Mouse (Mus musculus): ENCODE measurements around the gene Ube2g2. TPM values are rescaled to one million over a fixed set of nuclear protein-coding genes. Genes with fewer than 3 reads are reported as not detected.

Ube2g2 gene
- polyA plus RNA-seq, 1 experiment from 2014 or later, result 51.4 TPM

- H3K27ac ChIP-seq, result no peak overlapping the region
- DNase-seq (ENCODE audit: low spot score) (no peak), ATAC-seq (replicated peaks; ENCODE audit: low FRiP score, low read depth) (no peak)
- no peak for TF ChIP-seq CTCF (IDR thresholded peaks at IDR 0.05; ENCODE audit: low read depth)
- no peaks in the 10 kb centered on the region for H3K9me3 ChIP-seq (replicated peaks; ENCODE audit: low read length)
- peaks cover 38% of the 10 kb centered on the region for H3K36me3 ChIP-seq (ENCODE audit: insufficient read depth, low read length)
- H3K4me2 ChIP-seq (ENCODE audit: low read length), result no peak overlapping the region
- H3K27me3 ChIP-seq (ENCODE audit: insufficient read depth, low read length), result no peaks in the 10 kb centered on the region
- peaks cover 3% of the 10 kb centered on the region; the same call in 1 of the 2 replicates for H3K4me1 ChIP-seq (replicated peaks; ENCODE audit: insufficient read depth, low read length)
- WGBS, result 73% methylated on average over 8 of the region's 8 CpGs
- no peak overlapping the region for H3K4me3 ChIP-seq (replicated peaks; ENCODE audit: low read depth, low read length)
- H3K9ac ChIP-seq (ENCODE audit: low read depth, low read length), result no peak overlapping the region
Observed at GRCm38 (mm10) chr10:77589749-77590148, 32.3 kb upstream of the Ube2g2 start.

GRCm38 (mm10) chr10:77590812-77591211, 31.3 kb upstream of the Ube2g2 start:
- Histone ChIP-seq H3K4me2 (ENCODE audit: low read length) (no peak overlapping the region), H3K27ac (peak overlapping the region; percentile 26), H3K4me1 (replicated peaks; ENCODE audit: insufficient read depth, low read length) (peaks cover 3% of the 10 kb centered on the region; the same call in 1 of the 2 replicates), H3K9ac (ENCODE audit: low read depth, low read length) (no peak overlapping the region), H3K9me3 (replicated peaks; ENCODE audit: low read length) (no peaks in the 10 kb centered on the region), H3K36me3 (ENCODE audit: insufficient read depth, low read length) (peaks cover 42% of the 10 kb centered on the region), H3K4me3 (replicated peaks; ENCODE audit: low read depth, low read length) (no peak overlapping the region), H3K27me3 (ENCODE audit: insufficient read depth, low read length) (no peaks in the 10 kb centered on the region)
- peak; percentile 74 for DNase-seq (ENCODE audit: low spot score)
- peak; percentile 70 for ATAC-seq (replicated peaks; ENCODE audit: low FRiP score, low read depth)
- peak; percentile 83 for TF ChIP-seq CTCF (IDR thresholded peaks at IDR 0.05; ENCODE audit: low read depth)
- 37% methylated on average over 6 of the region's 6 CpGs for WGBS

GRCm38 (mm10) chr10:77591546-77591945, 30.5 kb upstream of the Ube2g2 start:
- Histone ChIP-seq H3K27ac (no peak overlapping the region), H3K4me1 (replicated peaks; ENCODE audit: insufficient read depth, low read length) (peaks cover 3% of the 10 kb centered on the region; the same call in 1 of the 2 replicates), H3K9me3 (replicated peaks; ENCODE audit: low read length) (no peaks in the 10 kb centered on the region), H3K36me3 (ENCODE audit: insufficient read depth, low read length) (peaks cover 44% of the 10 kb centered on the region), H3K4me2 (ENCODE audit: low read length) (no peak overlapping the region), H3K4me3 (replicated peaks; ENCODE audit: low read depth, low read length) (no peak overlapping the region), H3K27me3 (ENCODE audit: insufficient read depth, low read length) (no peaks in the 10 kb centered on the region), H3K9ac (ENCODE audit: low read depth, low read length) (no peak overlapping the region)
- ATAC-seq (replicated peaks; ENCODE audit: low FRiP score, low read depth) (no peak), DNase-seq (ENCODE audit: low spot score) (peak; percentile 32)
- 51% methylated on average over 6 of the region's 6 CpGs for WGBS
- no peak for TF ChIP-seq CTCF (IDR thresholded peaks at IDR 0.05; ENCODE audit: low read depth)

- H3K4me3 ChIP-seq (replicated peaks; ENCODE audit: low read depth, low read length), result no peak overlapping the region
- H3K4me1 ChIP-seq (replicated peaks; ENCODE audit: insufficient read depth, low read length), result no peaks in the 10 kb centered on the region
- no peaks in the 10 kb centered on the region for H3K9me3 ChIP-seq (replicated peaks; ENCODE audit: low read length)
- WGBS, result 91% methylated on average over 2 of the region's 2 CpGs
- no peak overlapping the region for H3K27ac ChIP-seq
- H3K36me3 ChIP-seq (ENCODE audit: insufficient read depth, low read length), result peaks cover 54% of the 10 kb centered on the region
- DNase-seq (ENCODE audit: low spot score) (no peak), ATAC-seq (replicated peaks; ENCODE audit: low FRiP score, low read depth) (no peak)
- no peak for TF ChIP-seq CTCF (IDR thresholded peaks at IDR 0.05; ENCODE audit: low read depth)
- H3K27me3 ChIP-seq (ENCODE audit: insufficient read depth, low read length), result no peaks in the 10 kb centered on the region
- no peak overlapping the region for H3K9ac ChIP-seq (ENCODE audit: low read depth, low read length)
- H3K4me2 ChIP-seq (ENCODE audit: low read length), result no peak overlapping the region
Observed at GRCm38 (mm10) chr10:77596060-77596459, 26.0 kb upstream of the Ube2g2 start.

- Histone ChIP-seq H3K4me1 (replicated peaks; ENCODE audit: insufficient read depth, low read length) (peaks cover 10% of the 10 kb centered on the region; the same call in 1 of the 2 replicates), H3K27me3 (ENCODE audit: insufficient read depth, low read length) (no peaks in the 10 kb centered on the region), H3K9ac (ENCODE audit: low read depth, low read length) (no peak overlapping the region), H3K4me3 (replicated peaks; ENCODE audit: low read depth, low read length) (no peak overlapping the region), H3K27ac (no peak overlapping the region), H3K36me3 (ENCODE audit: insufficient read depth, low read length) (peaks cover 7% of the 10 kb centered on the region), H3K9me3 (replicated peaks; ENCODE audit: low read length) (no peaks in the 10 kb centered on the region), H3K4me2 (ENCODE audit: low read length) (no peak overlapping the region)
- no peak for DNase-seq (ENCODE audit: low spot score)
- no peak for ATAC-seq (replicated peaks; ENCODE audit: low FRiP score, low read depth)
- 68% methylated on average over 4 of the region's 4 CpGs for WGBS
- no peak for TF ChIP-seq CTCF (IDR thresholded peaks at IDR 0.05; ENCODE audit: low read depth)
Observed at GRCm38 (mm10) chr10:77603021-77603420, 19.1 kb upstream of the Ube2g2 start.

GRCm38 (mm10) chr10:77604111-77604510, 18.0 kb upstream of the Ube2g2 start:
- WGBS, result 92% methylated on average over 6 of the region's 6 CpGs
- H3K4me2 ChIP-seq (ENCODE audit: low read length), result no peak overlapping the region
- no peak overlapping the region for H3K9ac ChIP-seq (ENCODE audit: low read depth, low read length)
- H3K27me3 ChIP-seq (ENCODE audit: insufficient read depth, low read length), result no peaks in the 10 kb centered on the region
- no peaks in the 10 kb centered on the region for H3K9me3 ChIP-seq (replicated peaks; ENCODE audit: low read length)
- H3K36me3 ChIP-seq (ENCODE audit: insufficient read depth, low read length), result no peaks in the 10 kb centered on the region
- DNase-seq (ENCODE audit: low spot score), result no peak
- H3K4me1 ChIP-seq (replicated peaks; ENCODE audit: insufficient read depth, low read length), result peaks cover 10% of the 10 kb centered on the region; the same call in 1 of the 2 replicates
- H3K27ac ChIP-seq, result no peak overlapping the region
- TF ChIP-seq CTCF (IDR thresholded peaks at IDR 0.05; ENCODE audit: low read depth), result peak; percentile 48
- ATAC-seq (replicated peaks; ENCODE audit: low FRiP score, low read depth), result no peak
- H3K4me3 ChIP-seq (replicated peaks; ENCODE audit: low read depth, low read length), result no peak overlapping the region

GRCm38 (mm10) chr10:77604958-77605357, 17.1 kb upstream of the Ube2g2 start:
- H3K27ac ChIP-seq, result peak overlapping the region; percentile 99
- H3K27me3 ChIP-seq (ENCODE audit: insufficient read depth, low read length), result no peaks in the 10 kb centered on the region
- DNase-seq (ENCODE audit: low spot score) (no peak), ATAC-seq (replicated peaks; ENCODE audit: low FRiP score, low read depth) (no peak)
- no peak overlapping the region for H3K4me2 ChIP-seq (ENCODE audit: low read length)
- H3K36me3 ChIP-seq (ENCODE audit: insufficient read depth, low read length), result peaks cover 2% of the 10 kb centered on the region; the same call in 1 of the 2 replicates
- H3K9me3 ChIP-seq (replicated peaks; ENCODE audit: low read length), result no peaks in the 10 kb centered on the region
- peaks cover 10% of the 10 kb centered on the region; the same call in 1 of the 2 replicates for H3K4me1 ChIP-seq (replicated peaks; ENCODE audit: insufficient read depth, low read length)
- TF ChIP-seq CTCF (IDR thresholded peaks at IDR 0.05; ENCODE audit: low read depth), result no peak
- 62% methylated on average over 5 of the region's 5 CpGs for WGBS
- H3K4me3 ChIP-seq (replicated peaks; ENCODE audit: low read depth, low read length), result no peak overlapping the region
- no peak overlapping the region for H3K9ac ChIP-seq (ENCODE audit: low read depth, low read length)
